Mouse (Mus musculus) C2C12 (cell line): ENCODE measurements around the gene Gypa. TPM values are rescaled to one million over a fixed set of nuclear protein-coding genes. Genes with fewer than 3 reads are reported as not detected.

Experiments used
- H3K27me3 ChIP-seq: one replicate; pipeline ENCODE4 v1.6.1; 2011; ENCODE audit not compliant: control insufficient read depth, insufficient read depth, insufficient read length
- H3K36me3 ChIP-seq: one replicate; pipeline ENCODE4 v1.6.1; 2011; ENCODE audit not compliant: control insufficient read depth, insufficient read depth
- H3K4me3 ChIP-seq: one replicate; pipeline ENCODE4 v1.5.1; 2011; ENCODE audit warnings: mild to moderate bottlenecking, control low read depth; ENCODE audit not compliant: poor library complexity, insufficient read depth, severe bottlenecking
- H3K79me2 ChIP-seq: one replicate; pipeline ENCODE4 v1.6.1; 2011; ENCODE audit not compliant: control insufficient read depth, insufficient read depth
- H3K79me3 ChIP-seq: one replicate; pipeline ENCODE4 v1.6.1; 2011; ENCODE audit warnings: low read depth, control low read depth
- H3ac ChIP-seq: one replicate; pipeline ENCODE3; 2011; ENCODE audit warnings: low read depth; ENCODE audit not compliant: control insufficient read depth, insufficient read length
- CEBPB ChIP-seq: IDR thresholded peaks from one replicate; pipeline ENCODE4 v1.6.1; 2011; ENCODE audit warnings: low read depth, mild to moderate bottlenecking, control low read depth, moderate library complexity
- CTCF ChIP-seq: IDR thresholded peaks from one replicate; pipeline ENCODE4 v1.5.1; 2011; ENCODE audit not compliant: control insufficient read depth, insufficient read depth, insufficient read length
- FOSL1 ChIP-seq: IDR thresholded peaks from one replicate; pipeline ENCODE4 v1.8.0; 2011; ENCODE audit warnings: mild to moderate bottlenecking, low read length; ENCODE audit not compliant: poor library complexity, insufficient read depth, severe bottlenecking
- MAX ChIP-seq: IDR thresholded peaks from one replicate; pipeline ENCODE4 v1.6.1; 2011; ENCODE audit warnings: mild to moderate bottlenecking, control low read depth
- MYOD1 ChIP-seq: IDR thresholded peaks from one replicate; pipeline ENCODE4 v1.6.1; 2011; ENCODE audit warnings: low read depth; ENCODE audit not compliant: control insufficient read depth, insufficient read length
- MYOG ChIP-seq: IDR thresholded peaks from one replicate; pipeline ENCODE4 v1.6.1; 2011; ENCODE audit not compliant: control insufficient read depth, insufficient read length; ENCODE audit errors: extremely low read depth
- USF1 ChIP-seq: IDR thresholded peaks from one replicate; pipeline ENCODE4 v1.6.1; 2011; ENCODE audit warnings: low read depth, mild to moderate bottlenecking, control low read depth, moderate library complexity
- polyA plus RNA-seq: library from polyadenylated mRNA; unstranded; fragments of >200 nt; fragmentation: generic; extraction: Trizol; gene quantifications from one replicate; pipeline ENCODE4 v1.2.1, GENCODE M21; 2012; ENCODE audit warnings: missing spikeins

Gene Gypa
- polyA plus RNA-seq, 1 experiment = not detected

- no peak for TF ChIP-seq CTCF
- no peak for TF ChIP-seq CEBPB
- TF ChIP-seq FOSL1 = no peak
- TF ChIP-seq MYOG = no peak
- TF ChIP-seq MAX = no peak
- TF ChIP-seq USF1 = no peak
- TF ChIP-seq MYOD1 = no peak
- no peaks in the 10 kb centered on the region for H3K36me3 ChIP-seq
- peak overlapping the region; percentile 65 for H3ac ChIP-seq
- no peaks in the 10 kb centered on the region for H3K79me3 ChIP-seq
- H3K4me3 ChIP-seq = no peak overlapping the region
- no peaks in the 10 kb centered on the region for H3K79me2 ChIP-seq
- no peaks in the 10 kb centered on the region for H3K27me3 ChIP-seq
Measured at GRCm38 (mm10) chr8:80492987-80493441, 567 bp upstream of the Gypa start.

DNA sequence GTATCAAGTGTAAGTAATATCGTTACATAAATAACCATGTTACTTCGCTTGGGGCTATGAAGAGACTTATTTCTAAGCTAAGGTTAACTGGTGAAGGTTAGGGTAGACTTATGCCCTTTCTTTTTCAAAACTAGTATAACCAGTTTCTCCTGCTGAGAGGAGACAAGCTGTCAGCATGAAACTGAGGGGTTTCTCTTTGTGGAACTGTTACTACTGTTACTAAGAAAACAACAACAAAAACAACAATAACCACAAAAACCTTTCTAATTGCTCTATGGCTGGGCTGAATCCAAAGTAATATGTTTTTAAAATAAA is 722 bp downstream of the Gypa start:
- Histone ChIP-seq H3K79me3 (no peaks in the 10 kb centered on the region), H3K4me3 (no peak overlapping the region), H3K36me3 (no peaks in the 10 kb centered on the region), H3K79me2 (no peaks in the 10 kb centered on the region), H3ac (no peak overlapping the region), H3K27me3 (no peaks in the 10 kb centered on the region)
- no peak for TF ChIP-seq CEBPB
- TF ChIP-seq CTCF = no peak
- TF ChIP-seq FOSL1 = no peak
- no peak for TF ChIP-seq MYOG
- no peak for TF ChIP-seq MYOD1
- TF ChIP-seq USF1 = no peak
- TF ChIP-seq MAX = no peak

GRCm38 (mm10) chr8:80494819-80495218 is 1.2 kb downstream of the Gypa start:
- Histone ChIP-seq H3K79me2 (no peaks in the 10 kb centered on the region), H3ac (no peak overlapping the region), H3K27me3 (no peaks in the 10 kb centered on the region), H3K4me3 (no peak overlapping the region), H3K79me3 (no peaks in the 10 kb centered on the region), H3K36me3 (no peaks in the 10 kb centered on the region)
- TF ChIP-seq MAX (no peak), MYOG (no peak), CEBPB (no peak)

DNA sequence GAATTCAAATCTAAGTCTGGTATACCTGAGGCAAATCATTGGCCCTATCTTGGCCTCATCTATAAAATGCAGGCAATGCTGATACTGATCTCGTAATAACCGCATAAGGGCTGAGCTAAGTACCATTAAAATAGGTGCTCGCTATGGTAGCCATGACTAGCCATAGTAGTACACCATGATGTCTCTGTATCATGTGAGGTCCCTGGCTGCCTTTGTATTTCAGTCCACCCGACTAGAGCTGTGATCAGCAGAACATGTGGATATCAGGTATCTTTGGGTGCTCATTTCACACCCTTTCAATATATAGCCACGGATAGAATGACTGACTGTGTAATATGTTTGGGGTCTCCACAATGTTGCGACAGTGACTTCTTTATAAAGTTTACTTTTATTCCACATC is 1.9 kb downstream of the Gypa start:
- TF ChIP-seq MYOD1 = no peak
- TF ChIP-seq USF1 = no peak
- TF ChIP-seq MAX = no peak
- no peak for TF ChIP-seq MYOG
- TF ChIP-seq CTCF = no peak
- no peak for TF ChIP-seq CEBPB
- no peak for TF ChIP-seq FOSL1
- H3K4me3 ChIP-seq = no peak overlapping the region
- H3K79me3 ChIP-seq = no peaks in the 10 kb centered on the region
- no peaks in the 10 kb centered on the region for H3K27me3 ChIP-seq
- H3K79me2 ChIP-seq = no peaks in the 10 kb centered on the region
- no peak overlapping the region for H3ac ChIP-seq
- H3K36me3 ChIP-seq = no peaks in the 10 kb centered on the region

DNA sequence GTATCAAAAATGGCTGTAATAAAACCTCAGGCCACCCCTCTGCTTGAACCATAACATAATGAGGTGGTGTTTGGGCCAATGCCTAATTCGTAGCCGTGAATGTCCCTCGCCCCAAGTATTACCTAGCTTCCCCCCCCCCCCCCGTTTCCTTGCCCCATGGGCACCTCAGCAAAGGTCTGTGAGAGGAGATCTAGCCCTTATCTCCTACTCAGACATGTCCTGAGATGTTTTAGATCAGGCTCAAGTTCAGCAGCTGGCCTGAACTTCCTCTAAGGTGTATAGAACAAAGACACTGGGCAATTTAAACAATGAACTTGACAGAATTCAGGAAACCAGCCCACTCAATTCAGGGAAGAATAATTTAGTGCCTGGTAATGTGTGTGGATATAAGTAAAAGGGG is 3.7 kb downstream of the Gypa start:
- no peak overlapping the region for H3K4me3 ChIP-seq
- H3K79me3 ChIP-seq = no peaks in the 10 kb centered on the region
- no peaks in the 10 kb centered on the region for H3K36me3 ChIP-seq
- no peaks in the 10 kb centered on the region for H3K79me2 ChIP-seq
- no peak for TF ChIP-seq USF1
- TF ChIP-seq CEBPB = no peak
- no peak for TF ChIP-seq MYOD1
- TF ChIP-seq FOSL1 = no peak
- no peak for TF ChIP-seq MAX
- no peak for TF ChIP-seq CTCF
- no peak for TF ChIP-seq MYOG
- H3K27me3 ChIP-seq = no peaks in the 10 kb centered on the region
- H3ac ChIP-seq = no peak overlapping the region

DNA sequence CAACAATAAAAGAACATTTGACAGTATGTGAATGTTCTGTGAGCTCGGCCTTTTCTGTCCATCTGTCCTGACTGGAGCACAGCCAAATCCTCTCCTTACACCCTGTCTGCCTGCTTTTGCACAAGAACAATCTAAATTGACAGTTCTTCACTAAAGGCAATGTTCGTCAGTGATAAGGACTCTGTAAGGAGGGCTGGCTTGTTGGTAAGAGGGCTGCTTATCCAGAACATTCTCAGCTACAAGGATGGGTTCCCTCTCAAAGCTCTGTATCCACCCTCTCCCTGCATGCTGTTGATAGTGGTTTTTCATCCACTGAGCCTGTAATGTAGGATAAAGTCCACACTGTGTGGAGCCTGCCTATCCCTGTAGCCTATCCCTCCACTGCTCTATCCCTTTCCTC is 6.7 kb downstream of the Gypa start:
- no peak overlapping the region for H3ac ChIP-seq
- TF ChIP-seq USF1 (no peak), FOSL1 (no peak), CTCF (no peak), MAX (no peak), CEBPB (no peak)
- no peaks in the 10 kb centered on the region for H3K27me3 ChIP-seq

More for the DNA sequence above, 6.7 kb downstream of the Gypa start:
- Histone ChIP-seq H3K4me3 (no peak overlapping the region), H3K79me3 (no peaks in the 10 kb centered on the region), H3K36me3 (no peaks in the 10 kb centered on the region), H3K79me2 (no peaks in the 10 kb centered on the region)
